Mouse (Mus musculus): Measurements from ENCODE around the gene Ch25h.

Ch25h gene

DNA sequence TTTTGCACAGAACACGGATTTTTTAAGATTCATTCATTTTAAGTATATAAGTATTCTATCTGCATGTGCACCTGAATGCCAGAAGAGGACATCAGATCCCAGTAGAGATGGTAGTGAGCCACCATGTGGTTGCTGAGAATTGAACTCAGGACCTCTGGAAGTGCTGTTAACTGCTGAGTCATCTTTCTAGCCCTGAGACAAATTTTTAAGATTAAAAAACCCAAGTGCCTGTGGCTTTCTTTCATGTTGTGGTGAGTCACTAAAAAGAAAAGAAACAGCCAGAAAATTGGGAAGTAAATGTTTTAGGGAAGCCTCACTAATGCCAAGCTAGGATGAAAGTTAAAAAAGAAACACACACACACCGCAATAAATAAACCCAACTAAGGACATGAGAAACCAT, 3.3 kb downstream of the Ch25h start:
- no peak for DNase-seq (ENCODE audit: extremely low read depth, low read depth, low spot score)

GRCm38 (mm10) chr19:34468794-34469193, 6.2 kb downstream of the Ch25h start:
- no peak for DNase-seq (ENCODE audit: extremely low read depth, low read depth, low spot score)

- DNase-seq (ENCODE audit: extremely low read depth, low read depth, low spot score) = no peak
Observed at GRCm38 (mm10) chr19:34468216-34468615, 6.7 kb downstream of the Ch25h start.

- no peak for DNase-seq (ENCODE audit: extremely low read depth, low read depth, low spot score)
Observed at GRCm38 (mm10) chr19:34464453-34464852, 10.5 kb downstream of the Ch25h start.

DNA sequence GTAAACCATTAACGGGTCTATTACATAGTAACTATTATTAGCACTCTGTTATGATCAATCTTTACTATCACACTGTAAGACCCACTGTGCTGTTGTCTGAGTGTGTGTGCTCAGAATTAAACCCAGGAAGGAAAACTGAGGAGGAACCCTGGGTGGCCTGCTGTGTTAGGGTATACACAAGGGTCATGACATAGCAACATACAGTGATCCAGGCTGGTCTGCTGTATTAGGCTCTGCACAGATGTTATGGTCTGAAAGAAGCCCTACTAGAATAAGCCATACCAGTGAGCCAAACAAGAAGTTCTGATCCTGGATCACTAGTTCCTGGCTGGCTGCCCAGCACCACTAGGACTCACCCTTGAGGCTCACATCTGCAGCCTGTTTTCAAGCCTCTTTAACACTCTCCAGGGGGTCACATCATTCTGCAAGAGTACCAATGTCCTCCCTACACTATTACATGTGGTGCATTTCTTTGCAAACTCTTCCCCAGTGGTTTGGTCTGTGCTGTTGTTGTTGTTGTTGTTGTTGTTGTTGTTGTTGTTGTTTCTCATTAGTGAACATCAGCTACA, 13.4 kb downstream of the Ch25h start:
- no peak for DNase-seq (ENCODE audit: extremely low read depth, low read depth, low spot score)

DNA sequence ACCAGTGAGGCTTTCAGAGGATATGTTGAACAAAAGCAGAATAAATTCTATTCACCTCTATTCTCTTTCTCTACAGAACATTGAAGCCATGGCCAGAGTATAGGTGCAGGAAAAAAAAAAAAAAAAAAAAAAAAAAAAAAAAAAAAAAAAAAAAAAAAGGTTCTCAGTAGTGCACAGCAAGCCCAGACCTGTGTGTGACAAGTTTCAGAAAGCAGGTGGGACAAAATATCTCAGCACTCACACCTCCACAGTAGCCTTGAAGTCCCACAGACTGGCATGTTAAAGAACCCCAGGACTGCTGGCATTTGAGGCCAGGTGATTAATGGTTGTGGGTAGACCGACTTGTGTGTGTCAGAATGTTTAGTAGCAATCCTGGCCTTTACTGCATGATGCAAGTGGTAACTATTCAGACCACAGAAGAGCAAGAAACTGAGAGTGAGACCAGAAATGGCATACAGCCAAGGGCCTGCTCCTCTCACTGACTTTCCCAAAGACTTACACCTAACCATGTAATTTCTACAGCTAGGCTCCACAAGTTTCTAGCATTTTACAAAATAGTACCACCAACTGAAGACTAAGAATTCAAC, 24.1 kb downstream of the Ch25h start:
- no peak for DNase-seq (ENCODE audit: extremely low read depth, low read depth, low spot score)

GRCm38 (mm10) chr19:34448851-34449250, 26.1 kb downstream of the Ch25h start:
- DNase-seq (ENCODE audit: extremely low read depth, low read depth, low spot score) = no peak

DNA sequence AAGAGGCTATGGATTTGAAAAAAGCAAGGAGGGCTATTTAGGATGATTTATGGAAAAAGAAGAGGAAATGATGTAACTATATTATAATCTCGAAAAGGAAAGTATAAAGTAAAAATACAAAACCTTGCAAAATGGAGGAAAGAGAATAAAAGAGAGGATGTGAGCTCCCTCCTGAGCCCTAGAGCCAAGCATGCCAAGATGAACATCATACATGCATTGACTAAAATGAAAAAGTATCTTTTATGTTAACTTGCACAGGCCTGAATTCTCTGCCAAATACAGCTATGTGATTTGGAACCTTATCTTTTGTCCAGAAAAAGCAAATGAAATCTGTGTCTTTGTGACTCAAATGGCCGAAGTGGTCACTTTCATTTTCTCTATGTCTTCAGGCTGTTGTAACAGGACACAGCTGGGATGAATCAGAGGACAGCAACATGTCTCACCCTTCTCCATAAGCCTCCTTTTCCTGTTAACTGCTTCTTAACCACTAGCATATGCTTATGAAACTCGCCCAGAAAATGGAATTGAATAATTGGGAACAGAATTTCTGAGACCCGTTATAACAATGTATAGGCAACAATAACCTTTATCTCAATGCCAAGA, 29.5 kb downstream of the Ch25h start:
- DNase-seq (ENCODE audit: extremely low read depth, low read depth, low spot score) = no peak

- no peak for DNase-seq (ENCODE audit: extremely low read depth, low read depth, low spot score)
Observed at GRCm38 (mm10) chr19:34444785-34445184, 30.2 kb downstream of the Ch25h start.

DNA sequence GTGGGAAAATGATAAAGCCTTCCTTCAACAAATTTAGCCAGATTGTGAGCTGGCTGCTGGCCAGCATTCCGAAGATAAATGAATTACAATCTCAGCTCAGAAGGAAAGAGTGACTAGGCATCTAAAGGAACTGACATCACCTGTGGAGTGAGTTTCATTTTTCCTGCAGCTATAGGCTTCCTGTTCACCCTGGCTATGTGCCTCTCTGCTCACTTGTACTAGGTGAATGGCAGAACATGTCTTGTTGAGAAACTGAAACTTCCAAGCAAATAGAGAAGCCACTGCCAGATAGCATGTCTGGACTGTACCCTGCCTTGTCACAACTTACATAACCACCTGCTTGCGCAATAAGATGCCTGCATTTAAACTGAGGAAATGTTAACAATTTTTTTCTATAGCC, 33.0 kb downstream of the Ch25h start:
- peak; percentile 90 for DNase-seq (ENCODE audit: extremely low read depth, low read depth, low spot score)

GRCm38 (mm10) chr19:34435197-34435611, 39.8 kb downstream of the Ch25h start:
- DNase-seq (ENCODE audit: extremely low read depth, low read depth, low spot score) = no peak

GRCm38 (mm10) chr19:34431314-34431713, 43.6 kb downstream of the Ch25h start:
- DNase-seq (ENCODE audit: extremely low read depth, low read depth, low spot score) = no peak

DNA sequence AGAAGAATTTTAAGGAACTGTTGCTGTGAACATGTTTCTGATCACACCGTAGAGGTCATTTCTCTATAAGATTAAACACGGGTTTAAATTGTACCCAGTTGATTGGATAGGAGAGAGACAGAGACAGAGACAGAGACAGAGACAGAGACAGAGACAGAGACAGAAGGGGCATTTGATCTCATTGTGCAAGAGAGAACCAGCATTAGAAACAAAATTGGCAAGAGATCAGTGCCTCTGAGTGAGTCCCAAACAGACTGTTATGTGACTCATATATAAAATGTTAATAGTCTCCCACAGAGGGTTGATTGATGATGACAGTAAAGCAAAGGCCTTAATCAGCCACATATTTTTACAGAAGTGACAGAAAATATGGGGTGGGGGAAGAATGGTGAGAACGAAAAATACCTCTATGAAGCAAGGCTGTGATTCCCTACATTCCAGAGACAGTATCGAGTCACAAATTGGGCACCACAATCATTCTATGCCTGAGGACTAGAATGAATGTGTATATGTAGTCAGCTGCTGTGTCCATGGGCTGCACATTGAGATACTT, 51.1 kb downstream of the Ch25h start:
- no peak for DNase-seq (ENCODE audit: extremely low read depth, low read depth, low spot score)
